Mouse (Mus musculus) spleen, adult 12 weeks (tissue): ENCODE results near the gene Ubc.

ENCODE experiments used
- DNase-seq: peaks from one replicate; pipeline ENCODE4 v3.0.0; 2022; ENCODE audit warnings: low spot score

Ubc gene

DNA sequence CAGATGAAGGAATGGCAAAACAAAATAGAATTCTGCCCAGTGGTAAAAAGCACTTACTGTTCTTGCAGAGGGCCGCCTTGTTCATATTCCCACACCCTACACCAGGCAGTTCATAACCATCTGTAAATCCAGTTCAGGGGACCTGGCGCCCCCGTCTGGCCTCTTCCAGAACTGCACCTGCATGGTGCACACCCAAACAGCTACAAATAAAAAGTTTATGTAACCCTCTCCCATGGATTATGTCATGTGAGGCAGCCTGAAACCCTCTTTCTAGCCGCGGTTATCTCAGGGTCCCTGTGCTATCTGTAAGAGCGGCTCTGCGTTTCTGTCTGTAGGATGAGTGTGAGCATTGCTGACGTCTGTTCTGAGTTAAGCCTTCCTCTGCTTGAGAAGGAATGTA, 41.5 kb downstream of the Ubc start:
- peak; percentile 55 for DNase-seq

DNA sequence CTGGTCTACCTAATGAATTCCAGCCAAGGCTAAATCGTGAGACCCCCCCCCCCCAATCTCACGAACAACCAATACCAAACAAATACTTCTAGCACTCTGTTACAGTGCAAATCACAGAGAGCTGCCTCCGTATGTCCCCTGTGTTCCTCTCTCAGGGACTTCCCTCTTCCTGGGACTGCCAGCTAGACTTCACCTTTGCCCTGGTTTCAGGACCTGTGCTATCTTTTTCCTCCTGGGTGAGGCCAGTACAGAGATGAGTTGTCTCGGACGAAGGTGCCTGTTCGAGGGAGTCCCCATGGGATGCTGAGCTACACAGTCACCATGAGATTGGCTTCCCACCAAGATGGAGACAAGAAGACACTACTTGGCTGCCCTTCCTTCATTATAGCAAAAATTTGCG, 41.9 kb downstream of the Ubc start:
- DNase-seq, result no peak

DNA sequence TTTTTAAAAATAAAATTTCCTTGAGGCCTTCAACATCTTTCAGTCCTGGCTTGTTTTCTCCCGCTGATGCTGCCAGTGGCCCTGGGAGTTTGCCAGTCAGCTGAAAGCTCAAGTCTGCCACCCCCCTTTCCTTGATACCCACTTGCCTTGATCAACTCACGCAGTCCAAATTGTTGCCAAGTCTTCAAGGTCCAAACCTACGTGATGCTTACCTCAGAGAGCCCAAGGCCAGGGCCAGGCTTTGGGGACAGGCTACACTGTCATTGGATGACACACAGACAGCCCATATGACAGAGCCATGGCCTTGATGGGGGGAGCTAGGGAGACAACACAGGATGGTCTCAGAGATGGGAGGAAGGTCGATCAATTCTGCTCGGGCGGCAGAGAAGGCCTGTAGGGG, 45.7 kb downstream of the Ubc start:
- no peak for DNase-seq

DNA sequence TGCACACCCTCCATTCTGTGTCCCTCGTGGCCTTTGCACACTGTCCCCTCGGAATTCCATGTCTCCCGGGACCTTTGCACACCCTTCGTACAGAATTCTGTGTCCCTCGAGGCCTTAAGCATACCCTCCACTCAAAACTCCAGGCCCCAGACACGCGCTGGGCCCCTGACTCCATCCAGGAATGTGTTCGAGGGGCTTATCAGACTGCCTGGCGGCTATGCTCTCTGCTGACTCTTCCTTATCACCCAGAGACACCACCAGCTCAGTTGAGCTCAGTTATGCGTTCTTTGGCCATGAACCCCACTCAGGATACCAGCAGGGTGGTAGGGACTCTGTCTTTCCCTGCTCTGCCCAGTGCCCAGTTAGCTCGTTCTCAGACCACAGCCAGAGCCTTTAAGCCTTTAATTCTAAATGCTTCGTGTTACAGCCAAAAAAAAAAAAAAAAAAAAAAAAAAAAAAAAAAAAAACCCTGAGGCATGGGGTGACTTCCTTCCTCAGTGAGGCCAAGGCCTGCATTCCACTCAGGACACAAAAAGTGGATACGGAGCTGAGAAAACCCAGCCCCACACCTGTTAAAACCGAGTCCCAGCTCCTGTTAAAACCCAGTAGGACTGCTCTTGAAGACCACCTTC, 48.4 kb downstream of the Ubc start:
- peak; percentile 38 for DNase-seq

DNA sequence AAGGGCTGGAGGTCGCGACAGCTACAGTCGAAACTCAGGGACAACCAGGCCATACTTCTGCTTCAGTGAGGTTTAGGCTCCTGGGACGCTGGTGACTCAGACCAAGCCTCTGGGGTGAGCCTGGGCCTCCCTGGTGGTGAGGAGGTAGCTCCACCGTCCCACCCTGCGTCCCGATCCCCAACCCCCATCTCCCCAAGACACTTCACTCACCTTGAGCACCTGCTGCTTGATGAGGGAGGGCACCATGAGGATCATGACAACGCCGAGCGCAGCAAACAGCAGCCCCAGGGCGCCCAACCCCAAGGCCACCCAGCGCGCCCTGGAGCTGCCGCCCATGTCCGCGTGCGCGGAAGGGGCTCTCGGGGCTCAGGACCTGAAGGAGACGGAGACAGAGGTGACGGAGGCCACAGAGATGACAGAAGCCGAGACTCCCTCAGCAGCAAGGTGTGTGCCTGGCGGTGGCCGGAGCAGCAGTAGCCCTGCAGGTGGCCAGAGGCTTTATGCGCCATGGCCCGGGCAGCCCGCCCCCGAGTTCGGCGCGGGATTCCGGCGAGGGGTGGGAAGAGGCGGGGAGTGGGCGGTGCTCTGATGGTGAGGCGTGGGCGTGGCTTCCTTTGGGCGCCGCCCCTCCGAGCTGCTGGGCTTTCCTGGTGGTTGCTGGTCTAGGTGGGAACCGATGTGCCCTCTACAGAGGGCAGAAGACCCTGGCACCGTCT, 49.3 kb downstream of the Ubc start, which contains the start of gene Scarb1:
Gene Scarb1 (minus strand): TSS at position 548 of the 716 bp plus-strand sequence.
- peak; percentile 85 for DNase-seq

DNA sequence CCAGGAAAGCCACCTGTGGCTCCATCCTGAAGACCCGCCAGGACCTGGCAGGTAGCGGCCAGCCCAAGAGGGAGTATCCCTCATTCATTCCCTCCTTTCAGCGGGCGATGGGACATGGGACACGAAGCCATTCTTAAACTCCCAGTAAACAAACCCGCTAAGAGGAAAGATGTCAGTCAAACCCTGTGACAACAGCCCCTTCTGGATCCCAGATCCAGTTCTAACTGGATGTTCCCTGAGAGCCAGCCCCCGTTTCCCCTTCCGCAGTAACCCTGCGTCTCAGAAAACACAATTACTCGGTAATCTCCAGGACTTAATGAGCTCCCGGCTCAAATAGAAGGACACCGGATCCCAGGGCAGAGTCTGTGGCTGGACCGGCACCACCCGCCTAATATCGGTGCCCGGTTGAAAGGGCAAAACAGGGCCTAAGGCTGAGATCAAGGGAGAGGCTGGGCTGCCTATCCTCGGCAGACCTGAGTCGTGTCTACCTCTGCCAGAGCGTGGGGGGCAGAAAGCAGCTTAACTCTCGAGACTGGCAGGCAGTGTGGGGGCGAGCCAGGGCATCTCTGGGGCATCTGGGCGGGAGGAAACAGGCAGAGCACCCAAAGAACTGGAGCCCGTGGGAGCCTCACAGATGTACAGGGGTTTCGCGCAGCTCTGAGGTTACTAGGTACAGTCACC, 50.0 kb downstream of the Ubc start:
- DNase-seq, result peak; percentile 27

DNA sequence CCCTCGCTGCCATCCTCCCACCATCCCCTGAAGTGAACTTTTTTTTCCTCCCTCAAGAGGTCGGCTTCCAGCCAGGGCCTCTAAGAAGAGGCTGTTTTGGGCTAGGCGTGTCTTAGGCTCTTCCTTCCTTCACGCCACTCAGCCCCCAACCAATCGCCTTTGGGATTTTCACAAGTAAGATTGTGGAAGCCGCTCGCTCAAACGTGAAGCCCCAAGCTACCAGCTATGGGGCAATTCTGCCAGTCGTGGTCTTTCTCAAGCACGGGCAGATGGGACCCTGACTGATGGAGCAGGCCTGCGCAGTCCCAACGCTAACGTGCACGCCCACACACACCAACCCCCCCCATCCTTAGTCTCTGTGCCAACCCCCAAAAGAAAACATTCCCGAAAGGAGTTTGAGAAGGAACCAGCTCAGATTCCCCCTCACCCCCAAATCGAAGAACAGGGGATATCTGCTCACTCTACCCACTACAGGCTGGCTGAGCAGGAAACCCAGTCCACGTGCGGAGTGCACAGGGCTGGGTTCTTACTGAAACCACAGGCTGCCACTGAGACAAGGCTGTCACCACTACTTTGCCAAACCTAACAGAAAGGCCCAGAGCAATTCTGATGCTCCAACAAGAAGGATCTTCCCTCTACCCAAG, 50.8 kb downstream of the Ubc start:
- DNase-seq, result peak; percentile 17

DNA sequence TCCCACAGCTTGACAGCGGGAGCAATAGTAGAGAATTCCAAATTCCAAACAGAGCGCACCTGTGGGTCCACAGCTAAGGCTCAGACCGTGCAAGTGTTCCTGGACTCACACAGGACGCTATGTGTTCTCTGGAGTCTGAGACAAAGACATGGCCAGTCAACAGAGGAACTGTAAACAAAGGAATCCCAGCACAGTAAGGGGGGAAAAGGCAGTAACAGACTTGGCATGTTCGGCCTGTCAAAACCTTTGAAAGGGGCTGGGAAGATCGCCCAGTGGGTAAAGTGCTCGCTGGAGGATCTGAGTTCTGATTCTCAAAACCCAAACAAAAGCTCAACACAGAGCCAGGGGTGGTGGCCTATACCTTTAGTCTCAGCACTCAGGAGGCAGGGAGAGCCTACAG, 52.5 kb downstream of the Ubc start:
- DNase-seq, result no peak

DNA sequence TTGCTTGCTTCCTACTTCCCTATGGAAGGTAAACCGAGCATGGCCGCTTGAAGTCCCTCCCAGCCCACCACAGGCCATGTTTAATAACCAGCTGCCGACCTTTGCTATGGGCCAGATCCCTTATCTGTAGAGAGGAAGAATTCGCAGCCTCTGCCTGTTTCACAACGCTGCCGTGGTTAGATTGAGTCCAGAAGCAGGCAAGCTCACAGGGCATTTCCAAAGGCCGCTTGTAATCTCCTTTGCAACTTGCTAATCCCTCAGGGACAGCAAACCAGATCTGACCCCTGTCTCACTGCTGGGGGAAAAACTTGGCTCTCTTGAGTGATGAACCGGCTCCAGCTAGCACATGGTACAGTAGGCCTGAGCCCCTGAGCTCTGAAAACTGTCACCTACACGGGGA, 53.0 kb downstream of the Ubc start:
- no peak for DNase-seq
